Mouse (Mus musculus): ENCODE results near the gene Gm49661.

Gm49661 gene

GRCm38 (mm10) chr8:84965731-84966291, 3.4 kb downstream of the Gm49661 start:
- peak; percentile 92 for DNase-seq

DNA sequence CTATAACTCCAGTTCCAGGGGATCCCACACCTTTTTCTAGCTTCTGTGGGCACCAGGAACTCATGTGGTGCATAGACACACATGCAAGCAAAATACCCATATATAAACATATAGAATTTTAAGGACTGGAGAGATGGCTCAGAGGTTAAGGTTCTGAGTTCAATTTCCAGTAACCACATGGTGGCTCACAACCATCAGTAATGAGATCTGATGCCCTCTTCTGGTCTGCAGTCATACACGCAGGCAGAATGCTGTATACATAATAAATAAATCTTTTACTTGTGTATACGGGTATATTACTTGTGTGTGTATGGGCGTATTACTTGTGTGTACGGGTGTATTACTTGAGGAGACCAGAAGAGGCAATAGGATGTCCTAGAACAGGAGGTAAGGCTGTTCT, 5.3 kb downstream of the Gm49661 start:
- DNase-seq, result no peak

GRCm38 (mm10) chr8:84959811-84960210, 9.4 kb downstream of the Gm49661 start:
- DNase-seq, result no peak

DNA sequence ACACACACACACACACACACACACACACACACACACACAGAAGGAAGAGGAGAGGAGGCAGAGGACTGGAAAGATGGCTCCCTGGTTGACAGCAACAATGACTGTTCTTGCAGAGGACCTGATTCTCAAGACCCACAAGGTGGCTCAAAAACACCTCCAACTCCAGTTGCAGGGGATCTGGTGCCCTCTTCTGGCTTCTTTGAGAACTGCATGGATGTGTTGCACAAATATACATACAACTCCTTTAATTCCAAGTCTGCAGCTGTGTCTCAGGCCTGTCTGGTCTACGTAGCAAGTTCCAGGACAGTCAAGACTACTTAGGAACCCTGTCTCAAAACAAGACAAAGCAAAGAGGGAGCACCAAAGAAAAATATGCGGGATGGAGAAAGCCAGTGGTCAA, 12.5 kb downstream of the Gm49661 start:
- peak; percentile 77 for DNase-seq

GRCm38 (mm10) chr8:84952612-84953255, 16.5 kb downstream of the Gm49661 start:
- DNase-seq, result peak; percentile 64

DNA sequence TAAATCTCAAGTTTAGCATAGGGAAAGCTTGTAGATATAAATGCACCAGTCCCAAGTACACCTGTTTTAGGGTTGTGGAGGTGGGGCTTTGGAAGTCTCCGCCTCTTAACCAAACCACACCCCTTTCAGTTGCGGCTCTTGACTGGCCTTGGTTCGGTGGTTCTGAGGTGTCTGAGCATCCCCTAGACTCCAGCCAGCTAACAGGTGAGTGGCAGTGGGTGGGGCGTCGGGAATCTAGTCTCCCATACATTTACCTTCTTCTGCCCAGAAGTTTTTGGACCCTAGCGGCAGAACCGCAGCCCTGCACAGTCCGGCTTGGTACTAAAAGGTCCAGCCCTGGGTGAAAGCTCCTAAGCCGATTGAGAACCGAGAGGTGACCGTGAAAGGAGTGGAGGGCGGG, 19.5 kb downstream of the Gm49661 start:
- no peak for DNase-seq

DNA sequence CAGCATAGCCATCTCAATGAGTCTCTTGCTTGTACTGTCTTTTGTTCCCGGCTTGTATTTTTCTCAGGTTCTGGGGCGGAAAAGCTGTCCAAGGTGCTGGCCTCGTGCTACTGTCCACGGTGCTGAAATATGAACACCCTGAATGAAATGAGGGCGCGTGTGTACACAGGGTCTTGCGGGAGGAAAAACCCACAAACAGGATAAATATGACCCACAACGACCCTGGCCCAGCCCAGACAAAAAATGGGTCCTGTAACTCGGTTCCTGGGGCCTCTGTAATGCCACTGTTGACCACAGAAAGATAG, 22.0 kb downstream of the Gm49661 start:
- DNase-seq, result peak; percentile 65

- no peak for DNase-seq
These were observed 22.5 kb downstream of the Gm49661 start, which contains the start of gene Rtbdn for GRCm38 (mm10) chr8:84946528-84947240. TSS of gene Rtbdn (plus strand) at chr8:84946991.

GRCm38 (mm10) chr8:84945633-84946527, 23.4 kb downstream of the Gm49661 start:
- no peak for DNase-seq

DNA sequence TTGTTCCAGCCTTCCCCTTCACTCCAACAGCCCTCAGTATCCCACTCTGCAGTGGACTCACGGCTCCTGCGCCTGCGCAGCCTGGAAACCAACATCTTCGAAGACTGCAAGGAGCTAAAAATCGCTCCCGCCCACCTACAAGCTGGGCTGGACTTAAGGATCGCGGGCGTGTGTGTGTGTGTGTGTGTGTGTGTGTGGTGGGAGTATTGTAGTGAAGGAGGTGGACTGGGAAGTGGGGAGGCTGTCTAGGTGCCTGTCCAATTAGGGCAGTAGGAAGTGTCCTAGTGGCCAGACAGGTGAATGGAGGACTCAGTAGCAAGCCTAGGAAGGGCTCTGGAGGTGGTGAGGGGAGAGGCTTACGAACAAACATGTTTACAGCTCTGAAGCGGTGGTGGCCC, 24.0 kb downstream of the Gm49661 start:
- DNase-seq, result no peak

GRCm38 (mm10) chr8:84944478-84945160, 24.6 kb downstream of the Gm49661 start:
- DNase-seq, result no peak

DNA sequence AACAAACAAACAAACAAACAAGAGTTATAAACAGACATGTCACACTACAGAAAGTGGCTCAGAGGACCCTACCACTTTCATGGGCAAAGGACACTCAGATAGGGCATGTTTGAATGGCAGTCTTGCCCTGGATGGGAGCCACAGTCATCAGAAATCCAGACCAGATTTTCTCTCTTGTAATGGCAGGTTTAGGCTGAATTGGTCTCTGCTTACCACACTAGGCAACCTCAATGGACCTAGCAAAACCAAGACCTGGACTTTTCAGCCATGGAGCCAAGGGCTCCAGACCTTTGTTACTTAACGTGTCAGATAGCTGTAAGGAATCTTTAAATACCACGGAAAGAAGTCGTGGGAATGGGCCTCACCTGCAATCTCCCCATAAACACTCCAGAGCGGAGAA, 25.5 kb downstream of the Gm49661 start:
- DNase-seq, result no peak

DNA sequence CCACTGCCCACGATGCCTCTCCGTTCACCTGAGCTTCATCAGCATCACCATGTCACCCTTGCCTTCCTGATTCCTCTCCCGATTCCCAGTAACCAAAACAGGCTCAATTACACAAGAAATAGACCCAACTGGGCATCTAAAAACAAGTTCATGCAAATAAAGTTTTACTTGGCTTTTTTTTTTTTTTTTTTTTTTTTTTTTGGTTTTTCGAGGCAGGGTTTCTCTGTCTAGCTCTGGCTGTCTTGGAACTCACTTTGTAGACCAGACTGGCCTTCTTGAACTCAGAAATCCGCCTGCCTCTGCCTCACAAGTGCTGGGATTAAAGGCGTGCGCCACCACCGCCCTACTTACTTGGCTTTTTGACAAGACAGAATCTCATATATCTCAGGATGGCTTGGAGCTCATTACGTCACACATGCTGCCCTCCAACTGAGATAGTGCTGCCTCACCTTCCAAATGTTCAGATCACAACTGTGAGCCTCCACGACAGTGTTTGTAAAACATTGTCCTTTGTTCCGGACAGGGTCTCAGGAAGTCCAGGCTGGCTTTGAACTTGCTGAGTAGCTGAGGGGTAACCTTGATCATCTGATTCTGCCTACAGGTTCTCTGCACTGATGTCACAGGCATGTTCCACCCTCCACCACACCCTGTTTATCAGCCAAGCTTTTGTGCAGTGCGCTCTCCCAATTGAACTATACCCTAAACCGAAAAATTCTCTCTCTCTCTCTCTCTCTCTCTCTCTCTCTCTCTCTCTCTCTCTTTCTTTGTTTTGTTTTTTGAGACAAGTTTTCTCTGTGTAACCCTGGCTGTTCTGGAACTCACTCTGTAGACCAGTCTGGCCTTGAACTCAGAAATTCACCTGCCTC, 31.4 kb downstream of the Gm49661 start:
- no peak for DNase-seq

DNA sequence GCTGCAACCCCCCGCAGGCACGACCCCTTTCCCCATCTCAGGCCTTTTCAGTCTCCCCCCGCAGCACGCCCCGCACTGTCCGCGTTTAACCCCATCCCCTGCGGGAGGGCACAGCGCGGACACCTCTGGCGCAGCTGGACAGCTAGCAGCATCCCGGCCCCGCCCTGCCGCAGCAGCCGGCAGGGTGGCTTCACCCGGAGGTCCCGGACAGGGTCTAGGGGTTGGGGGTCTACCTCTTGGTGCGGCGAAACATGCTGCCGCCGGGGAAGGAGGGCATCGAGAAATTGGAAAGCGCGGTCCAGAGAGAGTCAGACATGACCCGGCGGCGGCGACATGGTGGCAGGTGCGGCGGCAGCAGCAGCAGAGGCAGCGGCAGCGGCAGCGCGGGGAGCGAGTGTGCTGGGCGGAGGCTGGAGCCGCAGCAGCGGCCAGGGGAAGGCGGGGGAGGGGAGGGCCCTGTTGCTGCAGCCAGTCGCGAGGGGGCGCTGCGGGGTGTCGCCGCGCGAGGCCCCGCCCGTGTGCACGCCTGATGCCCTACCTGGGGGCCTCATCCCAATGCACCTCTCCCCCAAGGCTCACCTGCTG, 32.2 kb downstream of the Gm49661 start, which contains the start of gene Mast1:
TSS of gene Mast1 (minus strand) at position 398 of the 585 bp plus-strand sequence.
- peak; percentile 66 for DNase-seq

GRCm38 (mm10) chr8:84936041-84936961, 32.9 kb downstream of the Gm49661 start:
- no peak for DNase-seq

GRCm38 (mm10) chr8:84935489-84935888, 33.7 kb downstream of the Gm49661 start:
- no peak for DNase-seq

DNA sequence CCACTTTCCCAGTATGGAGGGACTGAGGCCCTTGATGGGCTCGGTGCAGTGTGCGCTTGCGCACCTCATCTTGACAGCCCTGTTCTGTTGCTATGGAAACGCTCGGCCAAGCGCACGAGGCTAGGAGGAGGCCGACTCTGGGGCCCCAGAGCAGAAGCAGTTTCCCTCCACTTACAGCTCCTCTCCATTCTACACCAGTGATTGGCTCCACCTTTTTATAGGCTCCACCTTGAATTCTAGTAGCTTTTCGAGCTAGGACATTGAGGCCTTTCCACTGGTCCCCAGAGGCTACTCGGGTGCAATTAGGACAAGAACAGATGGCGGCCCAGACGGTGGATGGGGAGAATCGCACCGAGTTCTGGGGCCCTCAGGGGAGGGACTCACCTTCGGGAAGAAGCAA, 34.4 kb downstream of the Gm49661 start:
- DNase-seq, result no peak

- DNase-seq, result no peak
These were observed 35.3 kb downstream of the Gm49661 start for GRCm38 (mm10) chr8:84933767-84934559.

- no peak for DNase-seq
These were observed 38.7 kb downstream of the Gm49661 start for GRCm38 (mm10) chr8:84930582-84930981.
